Mouse (Mus musculus): ENCODE data around the gene Ankib1.
"Not testable (repeated sequence)": the region's sequence is repeated elsewhere in the genome, so short reads cannot be mapped to it uniquely, and the experiment has no call there.

Ankib1 gene

GRCm38 (mm10) chr5:3802433-3803291 is at the start of gene Ankib1, which contains the start of gene Krit1:
Gene Ankib1, minus strand, starts transcription at chr5:3802925.
Gene Krit1, plus strand, starts transcription at chr5:3803184.
- peak; percentile 86 to 91 for DNase-seq (ENCODE audit: low spot score in 2 of 2)

GRCm38 (mm10) chr5:3845026-3845425 is 42.3 kb upstream of the Ankib1 start, which contains the start of gene Lrrd1:
Gene Lrrd1, plus strand, starts transcription at chr5:3845173.
- no peak for DNase-seq (ENCODE audit: low spot score in 2 of 2)

GRCm38 (mm10) chr5:3834107-3834506 is 31.4 kb upstream of the Ankib1 start:
- DNase-seq (ENCODE audit: low spot score in 2 of 2): no peak

- DNase-seq (ENCODE audit: low spot score in 2 of 2): no peak
Measured at GRCm38 (mm10) chr5:3808472-3808871, 5.7 kb upstream of the Ankib1 start.

- DNase-seq (ENCODE audit: low spot score in 2 of 2): no peak
Measured at GRCm38 (mm10) chr5:3803292-3804165, 804 bp upstream of the Ankib1 start.

GRCm38 (mm10) chr5:3801672-3802432 is 873 bp downstream of the Ankib1 start:
- no peak for DNase-seq (ENCODE audit: low spot score in 2 of 2)

GRCm38 (mm10) chr5:3800881-3801280 is 1.8 kb downstream of the Ankib1 start:
- no peak for DNase-seq (ENCODE audit: low spot score in 2 of 2)

- no peak for DNase-seq (ENCODE audit: low spot score in 2 of 2)
Measured at GRCm38 (mm10) chr5:3800041-3800440, 2.7 kb downstream of the Ankib1 start.

GRCm38 (mm10) chr5:3798656-3799055 is 4.1 kb downstream of the Ankib1 start:
- not testable (repeated sequence) for DNase-seq (ENCODE audit: low spot score in 2 of 2)

- not testable (repeated sequence) for DNase-seq (ENCODE audit: low spot score in 2 of 2)
Measured at GRCm38 (mm10) chr5:3797101-3797500, 5.6 kb downstream of the Ankib1 start.

- no peak for DNase-seq (ENCODE audit: low spot score in 2 of 2)
Measured at GRCm38 (mm10) chr5:3791048-3791447, 11.7 kb downstream of the Ankib1 start.

- no peak for DNase-seq (ENCODE audit: low spot score in 2 of 2)
Measured at GRCm38 (mm10) chr5:3787548-3787947, 15.2 kb downstream of the Ankib1 start.

GRCm38 (mm10) chr5:3784751-3785496 is 17.8 kb downstream of the Ankib1 start:
- no peak for DNase-seq (ENCODE audit: low spot score in 2 of 2)

GRCm38 (mm10) chr5:3783947-3784681 is 18.6 kb downstream of the Ankib1 start:
- no peak for DNase-seq (ENCODE audit: low spot score in 2 of 2)

GRCm38 (mm10) chr5:3782670-3783069 is 20.1 kb downstream of the Ankib1 start:
- peak in 1 of 2 experiments; percentile 55 for DNase-seq (ENCODE audit: low spot score in 2 of 2)

- no peak for DNase-seq (ENCODE audit: low spot score in 2 of 2)
Measured at GRCm38 (mm10) chr5:3772017-3772416, 30.7 kb downstream of the Ankib1 start.

GRCm38 (mm10) chr5:3771512-3771911 is 31.2 kb downstream of the Ankib1 start:
- no peak for DNase-seq (ENCODE audit: low spot score in 2 of 2)

GRCm38 (mm10) chr5:3750536-3750935 is 52.2 kb downstream of the Ankib1 start:
- not testable (repeated sequence) for DNase-seq (ENCODE audit: low spot score in 2 of 2)

- not testable (repeated sequence) for DNase-seq (ENCODE audit: low spot score in 2 of 2)
Measured at GRCm38 (mm10) chr5:3732846-3733245, 69.9 kb downstream of the Ankib1 start.

GRCm38 (mm10) chr5:3728820-3729219 is 73.9 kb downstream of the Ankib1 start:
- DNase-seq (ENCODE audit: low spot score in 2 of 2): no peak

All from spleen, postnatal 10 days (tissue).